Mouse (Mus musculus): ENCODE measurements at regions not wholly inside any gene's neighbourhood (a gene's known extent, or its start where the extent isn't known, plus 50 kb on each side); places are given as distances from the start of the nearest gene placed in this dataset.
A peak's percentile ranks its signal among the peaks of the same experiment; 100 is the strongest.

DNA sequence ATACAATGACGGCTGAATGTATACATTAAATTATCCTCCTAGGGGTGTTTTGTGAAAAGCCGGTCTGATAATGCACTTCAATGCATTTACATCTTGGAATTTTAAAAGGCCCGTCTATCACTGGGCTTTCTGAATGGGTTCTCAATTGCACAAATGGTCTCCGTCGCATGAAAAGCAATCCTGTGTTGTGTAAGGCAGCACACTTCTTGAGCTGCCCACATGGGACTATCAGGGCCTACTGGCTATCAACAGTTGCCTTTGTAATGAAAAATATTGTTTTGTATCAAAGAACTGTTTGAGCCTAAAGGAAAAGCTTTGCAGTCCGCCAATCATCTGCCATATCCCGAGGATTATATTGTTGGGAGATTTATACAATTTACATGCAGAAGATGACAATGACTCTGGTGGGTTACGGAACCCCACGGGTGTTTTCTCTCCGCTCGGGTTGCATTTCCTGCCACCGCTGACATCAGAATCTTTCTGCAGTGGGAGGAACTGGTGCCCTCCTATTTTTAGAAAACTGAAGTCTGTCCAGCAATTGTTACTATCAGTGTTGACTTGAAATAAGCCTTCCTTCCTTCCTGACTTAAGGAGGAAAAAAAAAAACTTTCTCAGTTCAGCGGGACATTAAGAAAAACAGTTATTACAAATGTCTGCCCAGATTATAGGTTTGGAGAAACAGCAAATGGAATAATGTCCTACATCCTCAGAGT is 118.7 kb downstream of the Tmem26 start:
- TF ChIP-seq POLR2A (IDR thresholded peaks at IDR 0.05; ENCODE audit: borderline replicate concordance, extremely low read depth, low read depth, low read length) = no peak
- no peak for TF ChIP-seq CTCF (IDR thresholded peaks at IDR 0.05; ENCODE audit: insufficient read depth, low read length)
- DNase-seq = peak; percentile 4
- WGBS = 26% methylated on average over 13 of the region's 13 CpGs
- Histone ChIP-seq H3K4me3 (replicated peaks; ENCODE audit: extremely low read depth, low read depth, low read length) (no peak overlapping the region), H3K4me1 (ENCODE audit: control insufficient read depth, insufficient read depth, low read length) (peaks cover 6% of the 10 kb centered on the region)

DNA sequence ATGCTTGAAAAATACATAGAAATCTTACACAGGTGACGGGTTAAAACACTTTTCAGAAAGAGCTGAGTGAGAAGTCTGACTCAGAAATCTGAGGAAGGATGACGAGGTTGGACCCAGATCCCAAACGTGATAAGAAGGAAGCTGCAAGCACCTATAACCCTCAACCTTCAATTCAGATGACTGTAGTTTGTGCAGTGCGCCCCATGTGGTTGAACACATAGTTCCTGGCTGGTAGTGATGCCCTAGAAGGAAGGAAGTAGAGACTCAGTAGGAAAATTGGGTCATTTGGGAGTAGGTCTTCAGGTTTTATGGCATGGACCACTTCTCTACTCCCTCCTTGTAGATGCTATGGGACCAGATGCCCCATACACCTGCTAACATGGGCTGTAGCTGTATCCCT is 120.6 kb downstream of the Tmem26 start:
- TF ChIP-seq CTCF (IDR thresholded peaks at IDR 0.05; ENCODE audit: insufficient read depth, low read length) (no peak), POLR2A (IDR thresholded peaks at IDR 0.05; ENCODE audit: borderline replicate concordance, extremely low read depth, low read depth, low read length) (no peak)
- no peak for DNase-seq
- Histone ChIP-seq H3K4me3 (replicated peaks; ENCODE audit: extremely low read depth, low read depth, low read length) (no peak overlapping the region), H3K4me1 (ENCODE audit: control insufficient read depth, insufficient read depth, low read length) (peaks cover 6% of the 10 kb centered on the region)
- WGBS = 76% methylated on average over 4 of the region's 4 CpGs

- no peak for TF ChIP-seq CTCF (IDR thresholded peaks at IDR 0.05; ENCODE audit: insufficient read depth, low read length)
- TF ChIP-seq POLR2A (IDR thresholded peaks at IDR 0.05; ENCODE audit: borderline replicate concordance, extremely low read depth, low read depth, low read length) = no peak
- Histone ChIP-seq H3K4me1 (ENCODE audit: control insufficient read depth, insufficient read depth, low read length) (peaks cover 6% of the 10 kb centered on the region), H3K4me3 (replicated peaks; ENCODE audit: extremely low read depth, low read depth, low read length) (no peak overlapping the region)
- DNase-seq = no peak
- 67% methylated on average over 8 of the region's 8 CpGs for WGBS
Observed at GRCm38 (mm10) chr10:68844596-68844995, 121.2 kb downstream of the Tmem26 start.

DNA sequence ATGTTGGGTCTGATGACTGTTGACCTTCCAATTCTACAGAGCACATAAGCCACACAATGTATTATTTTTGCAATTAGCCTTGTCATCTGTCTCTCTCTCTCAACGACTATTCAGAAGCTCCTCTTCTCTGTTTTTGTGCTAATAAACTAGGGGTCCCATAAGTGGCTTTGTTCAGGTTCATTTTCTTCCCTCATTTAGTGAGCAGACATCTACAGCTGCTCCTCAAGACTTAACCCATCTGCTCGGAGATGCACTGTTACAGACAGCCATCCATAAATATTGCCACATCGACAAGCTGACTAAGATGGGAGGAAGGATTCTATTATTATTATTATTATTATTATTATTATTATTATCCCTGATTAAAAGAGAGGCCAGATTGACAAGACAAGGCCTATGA is 127.7 kb downstream of the Tmem26 start:
- no peak overlapping the region for H3K4me3 ChIP-seq (replicated peaks; ENCODE audit: extremely low read depth, low read depth, low read length)
- no peaks in the 10 kb centered on the region for H3K4me1 ChIP-seq (ENCODE audit: control insufficient read depth, insufficient read depth, low read length)
- TF ChIP-seq CTCF (IDR thresholded peaks at IDR 0.05; ENCODE audit: insufficient read depth, low read length) (no peak), POLR2A (IDR thresholded peaks at IDR 0.05; ENCODE audit: borderline replicate concordance, extremely low read depth, low read depth, low read length) (no peak)
- WGBS = 79% methylated on average over 3 of the region's 3 CpGs
- DNase-seq = no peak

GRCm38 (mm10) chr10:68855934-68856891 is 132.8 kb downstream of the Tmem26 start:
- no peaks in the 10 kb centered on the region for H3K4me1 ChIP-seq (ENCODE audit: control insufficient read depth, insufficient read depth, low read length)
- no peak for DNase-seq
- WGBS = 55% methylated on average over 13 of the region's 13 CpGs
- no peak overlapping the region for H3K4me3 ChIP-seq (replicated peaks; ENCODE audit: extremely low read depth, low read depth, low read length)
- TF ChIP-seq POLR2A (IDR thresholded peaks at IDR 0.05; ENCODE audit: borderline replicate concordance, extremely low read depth, low read depth, low read length) = no peak
- no peak for TF ChIP-seq CTCF (IDR thresholded peaks at IDR 0.05; ENCODE audit: insufficient read depth, low read length)

- Histone ChIP-seq H3K4me1 (ENCODE audit: control insufficient read depth, insufficient read depth, low read length) (no peaks in the 10 kb centered on the region; the same call in 1 of the 2 replicates), H3K4me3 (replicated peaks; ENCODE audit: extremely low read depth, low read depth, low read length) (no peak overlapping the region)
- TF ChIP-seq CTCF (IDR thresholded peaks at IDR 0.05; ENCODE audit: insufficient read depth, low read length) (no peak), POLR2A (IDR thresholded peaks at IDR 0.05; ENCODE audit: borderline replicate concordance, extremely low read depth, low read depth, low read length) (no peak)
- WGBS = 55% methylated on average over 8 of the region's 8 CpGs
- no peak for DNase-seq
Observed at GRCm38 (mm10) chr10:68864606-68865378, 141.3 kb downstream of the Tmem26 start.

DNA sequence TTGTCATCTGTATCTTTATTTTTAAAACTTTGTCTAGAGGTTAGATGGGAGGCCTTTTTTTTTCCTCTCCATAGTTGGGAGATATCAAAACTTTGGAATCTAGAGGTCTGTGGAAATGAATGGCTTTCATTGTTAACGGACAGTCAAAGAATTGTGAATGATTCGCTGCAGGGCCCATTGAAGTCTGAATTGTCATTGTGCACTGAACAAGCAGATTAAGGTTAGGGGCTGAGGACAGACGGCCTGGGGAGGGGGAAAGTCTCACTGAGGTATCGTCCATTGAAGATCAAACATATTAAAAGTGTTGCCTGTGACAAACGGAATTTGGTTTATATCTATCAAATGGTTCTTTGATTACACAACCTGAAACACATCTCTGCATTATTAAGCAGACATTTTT is 142.3 kb downstream of the Tmem26 start:
- Histone ChIP-seq H3K4me1 (ENCODE audit: control insufficient read depth, insufficient read depth, low read length) (no peaks in the 10 kb centered on the region; the same call in 1 of the 2 replicates), H3K4me3 (replicated peaks; ENCODE audit: extremely low read depth, low read depth, low read length) (no peak overlapping the region)
- DNase-seq = no peak
- WGBS = 75% methylated on average over 5 of the region's 5 CpGs
- TF ChIP-seq POLR2A (IDR thresholded peaks at IDR 0.05; ENCODE audit: borderline replicate concordance, extremely low read depth, low read depth, low read length) = no peak

DNA sequence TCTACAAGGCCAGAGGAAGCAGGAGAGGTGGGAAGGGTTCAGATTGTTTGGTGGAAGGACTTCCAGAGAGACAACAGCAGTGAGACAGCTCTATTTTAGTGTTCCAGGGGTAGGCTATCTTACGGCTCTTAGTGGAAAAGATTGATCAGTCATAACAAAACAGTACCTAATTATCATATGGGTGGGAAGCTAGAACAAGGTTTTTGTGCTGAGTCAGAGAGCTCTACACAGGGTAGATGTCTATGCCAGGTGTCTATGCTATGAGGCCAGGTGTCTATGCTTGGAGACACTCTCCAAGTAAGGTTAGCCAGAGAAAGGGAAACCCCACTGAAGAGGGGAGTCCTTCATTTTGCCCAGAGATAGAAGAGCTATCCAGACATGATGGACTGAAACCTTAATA is 143.9 kb downstream of the Tmem26 start:
- 87% methylated on average over 1 of the region's 1 CpGs for WGBS
- H3K4me1 ChIP-seq (ENCODE audit: control insufficient read depth, insufficient read depth, low read length) = no peaks in the 10 kb centered on the region; the same call in 1 of the 2 replicates
- TF ChIP-seq CTCF (IDR thresholded peaks at IDR 0.05; ENCODE audit: insufficient read depth, low read length) (no peak), POLR2A (IDR thresholded peaks at IDR 0.05; ENCODE audit: borderline replicate concordance, extremely low read depth, low read depth, low read length) (no peak)
- H3K4me3 ChIP-seq (replicated peaks; ENCODE audit: extremely low read depth, low read depth, low read length) = no peak overlapping the region
- DNase-seq = no peak

DNA sequence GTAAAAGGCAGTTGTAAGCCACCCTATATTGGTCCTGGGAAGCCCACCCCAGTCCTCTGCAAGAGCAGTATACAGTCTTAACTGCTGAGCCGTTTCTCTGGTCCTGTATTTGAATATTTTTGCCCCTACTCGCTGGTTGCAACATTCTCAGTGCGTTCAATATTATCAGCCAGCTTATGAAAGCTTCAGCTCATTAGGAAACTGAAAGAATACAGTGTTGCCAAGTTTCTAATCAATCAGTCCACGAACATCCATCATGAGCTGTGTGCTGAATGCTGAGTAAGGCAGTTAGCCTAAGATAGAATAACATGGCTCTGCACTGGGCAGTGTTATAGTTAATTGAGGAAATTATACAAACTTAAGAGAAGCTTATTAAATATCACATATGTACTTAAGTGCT is 148.7 kb downstream of the Tmem26 start:
- Histone ChIP-seq H3K4me1 (ENCODE audit: control insufficient read depth, insufficient read depth, low read length) (no peaks in the 10 kb centered on the region; the same call in 1 of the 2 replicates), H3K4me3 (replicated peaks; ENCODE audit: extremely low read depth, low read depth, low read length) (no peak overlapping the region)
- DNase-seq = no peak
- no peak for TF ChIP-seq POLR2A (IDR thresholded peaks at IDR 0.05; ENCODE audit: borderline replicate concordance, extremely low read depth, low read depth, low read length)
- 45% methylated on average over 4 of the region's 4 CpGs for WGBS
